Mouse (Mus musculus): Measurements from ENCODE around the gene Gm6882.
"Not testable (repeated sequence)": the region's sequence is repeated elsewhere in the genome, so short reads cannot be mapped to it uniquely, and the experiment has no call there.

The Gm6882 gene

GRCm38 (mm10) chr7:21432645-21433044 is at the start of gene Gm6882:
Gm6882 (minus strand) TSS chr7:21432745.
- DNase-seq, result not testable (repeated sequence)

Data from kidney, postnatal 10 days (tissue).